Mouse (Mus musculus) heart, adult 2 months (tissue): ENCODE data around the gene Prkcd.

Experiments
- CTCF ChIP-seq: fragments of 200-600 bp; IDR thresholded peaks from 2 replicates; pipeline ENCODE4 v1.8.1; 2022; ENCODE audit warnings: antibody characterized with exemption, mild to moderate bottlenecking, moderate library complexity
- EP300 ChIP-seq: fragments of 200-500 bp; IDR thresholded peaks from 2 replicates; pipeline ENCODE4 v1.6.1; 2011; ENCODE audit warnings: low read depth, low read length, control low read depth; ENCODE audit not compliant: insufficient read depth
- POLR2A ChIP-seq: fragments of 200-500 bp; IDR thresholded peaks from 2 replicates; pipeline ENCODE4 v1.6.1; 2011; ENCODE audit warnings: mild to moderate bottlenecking, low read depth, low read length, control low read depth; ENCODE audit not compliant: insufficient read depth

GRCm38 (mm10) chr14:30606817-30607216, 19.2 kb downstream of the Prkcd start:
- TF ChIP-seq CTCF (no peak), EP300 (no peak), POLR2A (no peak)
